ENCODE assay signal across 7 mouse cellular contexts in genomic region chr15:83100332-83100662, GRCm38 (mm10). TPM values are rescaled to one million over a fixed set of nuclear protein-coding genes. Genes with fewer than 3 reads are reported as not detected.
DNase-seq lines count a peak whose midpoint lies in the region; ATAC-seq lines count a peak whose summit lies in the region.

No protein-coding gene starts in this region.

- H3K27me3 ChIP-seq in megakaryocyte, embryonic 14.5 days (replicated peaks), result peaks cover 10% of the 10 kb centered on the region
- H3K27me3 ChIP-seq in forebrain, embryonic 11.5 days (ENCODE audit: control insufficient read depth, insufficient read depth, low read length), result no peaks in the 10 kb centered on the region; the same call in 1 of the 2 replicates
- H3K27me3 ChIP-seq in limb, embryonic 13.5 days, result peaks cover 11% of the 10 kb centered on the region; the same call in 1 of the 2 replicates
- H3K27me3 ChIP-seq in stomach, embryonic 14.5 days (ENCODE audit: control insufficient read depth, insufficient read depth, low read length), result no peaks in the 10 kb centered on the region

- peaks cover 34% of the 10 kb centered on the region for H3K36me3 ChIP-seq in megakaryocyte, embryonic 14.5 days (replicated peaks; ENCODE audit: low read length)
- H3K36me3 ChIP-seq in forebrain, embryonic 11.5 days (ENCODE audit: control insufficient read depth, insufficient read depth, low read length), result no peaks in the 10 kb centered on the region
- peaks cover 1% of the 10 kb centered on the region for H3K36me3 ChIP-seq in limb, embryonic 13.5 days
- no peaks in the 10 kb centered on the region; the same call in 1 of the 2 replicates for H3K36me3 ChIP-seq in stomach, embryonic 14.5 days (ENCODE audit: control insufficient read depth, insufficient read depth, low read length)

- peaks cover 46% of the 10 kb centered on the region for H3K4me1 ChIP-seq in megakaryocyte, embryonic 14.5 days
- H3K4me1 ChIP-seq in forebrain, embryonic 11.5 days (replicated peaks; ENCODE audit: control insufficient read depth, insufficient read depth, low read length), result no peaks in the 10 kb centered on the region
- H3K4me1 ChIP-seq in limb, embryonic 13.5 days, result peaks cover 18% of the 10 kb centered on the region
- H3K4me1 ChIP-seq in stomach, embryonic 14.5 days (ENCODE audit: control insufficient read depth, insufficient read depth, low read length), result peaks cover 11% of the 10 kb centered on the region; the same call in 1 of the 2 replicates

- ATAC-seq in megakaryocyte, adult 5-6 weeks (ENCODE audit: poor library complexity, severe bottlenecking), result no peak
- peak; percentile 38 for ATAC-seq in forebrain, embryonic 11.5 days (replicated peaks; ENCODE audit: low FRiP score)
- no peak; the same call in 1 of the 2 replicates for ATAC-seq in limb, embryonic 13.5 days (ENCODE audit: low FRiP score, low read depth)
- ATAC-seq in stomach, embryonic 14.5 days (ENCODE audit: insufficient number of reproducible peaks, insufficient read depth, low FRiP score, low read depth), result no peak

- H3K4me3 ChIP-seq in megakaryocyte, embryonic 14.5 days (replicated peaks), result peak overlapping the region; percentile 93
- H3K4me3 ChIP-seq in forebrain, embryonic 11.5 days (ENCODE audit: low read depth, low read length), result peak overlapping the region; percentile 43
- peak overlapping the region; percentile 61 for H3K4me3 ChIP-seq in limb, embryonic 13.5 days
- H3K4me3 ChIP-seq in stomach, embryonic 14.5 days (ENCODE audit: low read depth, low read length), result peak overlapping the region; percentile 49

- 1% methylated on average over 8 of the region's 8 CpGs for WGBS in forebrain, embryonic 11.5 days
- 5% methylated on average over 8 of the region's 8 CpGs for WGBS in limb, embryonic 13.5 days
- under 1% methylated on average over 8 of the region's 8 CpGs for WGBS in stomach, embryonic 14.5 days

- peak overlapping the region; percentile 70 for H3K9ac ChIP-seq in forebrain, embryonic 11.5 days (ENCODE audit: low read length)
- H3K9ac ChIP-seq in limb, embryonic 13.5 days, result peak overlapping the region; percentile 80
- H3K9ac ChIP-seq in stomach, embryonic 14.5 days (replicated peaks; ENCODE audit: low read depth, low read length), result peak overlapping the region; percentile 66

- no peak for DNase-seq in forebrain, embryonic 11.5 days (ENCODE audit: low spot score)
- no peak for DNase-seq in embryo, embryonic 10.5 days (ENCODE audit: low spot score)
- DNase-seq in testis, postnatal 14 days (ENCODE audit: low spot score), result no peak

- H3K9me3 ChIP-seq in megakaryocyte, embryonic 14.5 days, result no peaks in the 10 kb centered on the region
- H3K9me3 ChIP-seq in forebrain, embryonic 11.5 days (ENCODE audit: control insufficient read depth, low read length), result no peaks in the 10 kb centered on the region
- H3K9me3 ChIP-seq in limb, embryonic 13.5 days, result no peaks in the 10 kb centered on the region
- no peaks in the 10 kb centered on the region for H3K9me3 ChIP-seq in stomach, embryonic 14.5 days (ENCODE audit: control insufficient read depth, low read depth, low read length)

- H3K27ac ChIP-seq in forebrain, embryonic 11.5 days (ENCODE audit: low read depth, low read length), result no peak overlapping the region
- peak overlapping the region; percentile 55; the same call in 1 of the 2 replicates for H3K27ac ChIP-seq in limb, embryonic 13.5 days
- H3K27ac ChIP-seq in stomach, embryonic 14.5 days (ENCODE audit: low read length), result no peak overlapping the region

- H3K4me2 ChIP-seq in forebrain, embryonic 11.5 days (ENCODE audit: low read depth, low read length, severe bottlenecking), result peak overlapping the region; percentile 83
- H3K4me2 ChIP-seq in limb, embryonic 13.5 days (replicated peaks), result peak overlapping the region; percentile 90
- H3K4me2 ChIP-seq in stomach, embryonic 14.5 days (replicated peaks; ENCODE audit: low read depth, low read length), result peak overlapping the region; percentile 79

RNA-seq across cellular contexts. Expression of gene Serhl, which starts 11.0 kb away (rescaled TPM):
- 4.7 and 8.1 TPM in 2 replicates for polyA plus RNA-seq in megakaryocyte, embryonic 14.5 days (2012; ENCODE audit: insufficient read depth, low replicate concordance)
- 36.6 and 46.4 TPM in 2 replicates for total RNA-seq in megakaryocyte, adult 5-6 weeks (2015)
- 27.0 and 34.6 TPM in 2 replicates for total RNA-seq in megakaryocyte, adult 5-6 weeks (2017)
- 46.0 and 47.3 TPM in 2 replicates for polyA plus RNA-seq in forebrain, embryonic 11.5 days (2014; fragmentation: Nextera tagmentation; extraction: Ambion mirVana)
- polyA plus RNA-seq in limb, embryonic 13.5 days (2015; fragmentation: Nextera tagmentation; extraction: Ambion mirVana), result 58.9 and 59.5 TPM in 2 replicates
- 58.9 and 61.7 TPM in 2 replicates for polyA plus RNA-seq in stomach, embryonic 14.5 days (2014; fragmentation: Nextera tagmentation; extraction: Ambion mirVana)

RNA-seq across cellular contexts. Expression of gene Rrp7a, which starts 22.3 kb away (rescaled TPM):
- 23.5 and 59.4 TPM in 2 replicates for polyA plus RNA-seq in megakaryocyte, embryonic 14.5 days (2012; ENCODE audit: insufficient read depth, low replicate concordance)
- 17.5 and 21.2 TPM in 2 replicates for total RNA-seq in megakaryocyte, adult 5-6 weeks (2015)
- total RNA-seq in megakaryocyte, adult 5-6 weeks (2017), result 50.8 and 57.9 TPM in 2 replicates
- 71.2 and 79.7 TPM in 2 replicates for polyA plus RNA-seq in forebrain, embryonic 11.5 days (2014; fragmentation: Nextera tagmentation; extraction: Ambion mirVana)
- 59.4 and 63.9 TPM in 2 replicates for polyA plus RNA-seq in limb, embryonic 13.5 days (2015; fragmentation: Nextera tagmentation; extraction: Ambion mirVana)
- 45.9 and 49.3 TPM in 2 replicates for polyA plus RNA-seq in stomach, embryonic 14.5 days (2014; fragmentation: Nextera tagmentation; extraction: Ambion mirVana)

RNA-seq across cellular contexts. Expression of gene Poldip3, which starts 48.9 kb away (rescaled TPM):
- polyA plus RNA-seq in megakaryocyte, embryonic 14.5 days (2012; ENCODE audit: insufficient read depth, low replicate concordance), result 69.1 and 81.7 TPM in 2 replicates
- 41.5 and 45.2 TPM in 2 replicates for total RNA-seq in megakaryocyte, adult 5-6 weeks (2015)
- total RNA-seq in megakaryocyte, adult 5-6 weeks (2017), result 96.6 and 118 TPM in 2 replicates
- polyA plus RNA-seq in forebrain, embryonic 11.5 days (2014; fragmentation: Nextera tagmentation; extraction: Ambion mirVana), result 183 and 196 TPM in 2 replicates
- polyA plus RNA-seq in limb, embryonic 13.5 days (2015; fragmentation: Nextera tagmentation; extraction: Ambion mirVana), result 158 and 165 TPM in 2 replicates
- 158 and 161 TPM in 2 replicates for polyA plus RNA-seq in stomach, embryonic 14.5 days (2014; fragmentation: Nextera tagmentation; extraction: Ambion mirVana)

Comparison
In these comparisons a context has a peak if more than half of its experiments do, and no peak if none do; other contexts are left out.
1. H3K4me3 ChIP-seq: peak in every context shown above with its lines; median percentile 93 in megakaryocyte, embryonic 14.5 days; 61 in limb, embryonic 13.5 days; 49 in stomach, embryonic 14.5 days; 43 in forebrain, embryonic 11.5 days.